ENCODE assay signal across 19 mouse cellular contexts in genomic region chr15:103317731-103318130, GRCm38 (mm10). TPM values are rescaled to one million over a fixed set of nuclear protein-coding genes. Genes with fewer than 3 reads are reported as not detected.
DNase-seq lines count a peak whose midpoint lies in the region; ATAC-seq lines count a peak whose summit lies in the region.
"Had no signal": no experiment of that assay in that cellular context is flagged by ENCODE, and none has a peak within 500 bp of the region (broad histone marks: within the 10 kb centered on the region; RNA-seq: fewer than 3 reads in every experiment).

No protein-coding gene starts in this region.

- peaks cover 7% of the 10 kb centered on the region; the same call in 1 of the 2 replicates for H3K27me3 ChIP-seq in forebrain, embryonic 12.5 days
- no peaks in the 10 kb centered on the region for H3K27me3 ChIP-seq in forebrain, embryonic 13.5 days
- H3K27me3 ChIP-seq in heart, embryonic 16.5 days (ENCODE audit: control insufficient read depth, insufficient read depth, low read length) = no peaks in the 10 kb centered on the region
- H3K27me3 ChIP-seq in midbrain, embryonic 13.5 days = no peaks in the 10 kb centered on the region
- H3K27me3 ChIP-seq in midbrain, embryonic 14.5 days (ENCODE audit: control insufficient read depth, insufficient read depth, low read length) = no peaks in the 10 kb centered on the region
- no peaks in the 10 kb centered on the region for H3K27me3 ChIP-seq in stomach, embryonic 16.5 days (ENCODE audit: control insufficient read depth, insufficient read depth, low read length)

- H3K9me3 ChIP-seq in forebrain, embryonic 12.5 days = no peaks in the 10 kb centered on the region
- no peaks in the 10 kb centered on the region for H3K9me3 ChIP-seq in forebrain, embryonic 13.5 days (replicated peaks)
- H3K9me3 ChIP-seq in heart, embryonic 16.5 days (replicated peaks; ENCODE audit: control insufficient read depth, low read length) = no peaks in the 10 kb centered on the region
- no peaks in the 10 kb centered on the region for H3K9me3 ChIP-seq in midbrain, embryonic 13.5 days
- no peaks in the 10 kb centered on the region for H3K9me3 ChIP-seq in midbrain, embryonic 14.5 days (ENCODE audit: control insufficient read depth, low read length)
- H3K9me3 ChIP-seq in stomach, embryonic 16.5 days (replicated peaks; ENCODE audit: control insufficient read depth, low read length) = no peaks in the 10 kb centered on the region
- H3K9me3 ChIP-seq: forebrain, embryonic 10.5 days; midbrain, embryonic 12.5 days had no signal

- H3K4me3 ChIP-seq in forebrain, embryonic 12.5 days (replicated peaks) = no peak overlapping the region
- no peak overlapping the region for H3K4me3 ChIP-seq in forebrain, embryonic 13.5 days
- H3K4me3 ChIP-seq in heart, embryonic 16.5 days (ENCODE audit: low read length) = no peak overlapping the region
- no peak overlapping the region for H3K4me3 ChIP-seq in midbrain, embryonic 13.5 days (replicated peaks)
- H3K4me3 ChIP-seq in midbrain, embryonic 14.5 days (replicated peaks; ENCODE audit: low read depth, low read length) = no peak overlapping the region
- no peak overlapping the region for H3K4me3 ChIP-seq in stomach, embryonic 16.5 days (replicated peaks; ENCODE audit: low read length)
- H3K4me3 ChIP-seq: forebrain, embryonic 10.5 days; midbrain, embryonic 12.5 days had no signal

- DNase-seq in heart, adult 8-10 months (ENCODE audit: low spot score) = no peak
- no peak for DNase-seq in midbrain, embryonic 14.5 days
- no peak for DNase-seq in spleen, postnatal 4 days (ENCODE audit: low spot score in 2 of 2)
- DNase-seq: adrenal gland, postnatal 14 days; gastrocnemius, postnatal 36 days; lung, adult 2 months; lung, postnatal 4 days had no signal

- no peak overlapping the region for H3K4me2 ChIP-seq in forebrain, embryonic 12.5 days
- H3K4me2 ChIP-seq in forebrain, embryonic 13.5 days = no peak overlapping the region
- H3K4me2 ChIP-seq in heart, embryonic 16.5 days (ENCODE audit: low read depth, low read length) = no peak overlapping the region
- H3K4me2 ChIP-seq in midbrain, embryonic 13.5 days (replicated peaks) = no peak overlapping the region
- H3K4me2 ChIP-seq in midbrain, embryonic 14.5 days (ENCODE audit: low read length) = no peak overlapping the region
- no peak overlapping the region for H3K4me2 ChIP-seq in stomach, embryonic 16.5 days (ENCODE audit: low read depth, low read length)
- H3K4me2 ChIP-seq: liver, embryonic 11.5 days; midbrain, embryonic 12.5 days had no signal

- H3K36me3 ChIP-seq in forebrain, embryonic 12.5 days (replicated peaks) = peaks cover 40% of the 10 kb centered on the region
- peaks cover 49% of the 10 kb centered on the region for H3K36me3 ChIP-seq in forebrain, embryonic 13.5 days (ENCODE audit: poor library complexity, severe bottlenecking)
- H3K36me3 ChIP-seq in heart, embryonic 16.5 days (ENCODE audit: control insufficient read depth, insufficient read depth) = no peaks in the 10 kb centered on the region
- H3K36me3 ChIP-seq in midbrain, embryonic 13.5 days = peaks cover 47% of the 10 kb centered on the region
- peaks cover 44% of the 10 kb centered on the region for H3K36me3 ChIP-seq in midbrain, embryonic 14.5 days (ENCODE audit: control insufficient read depth, insufficient read depth, low read length)
- no peaks in the 10 kb centered on the region for H3K36me3 ChIP-seq in stomach, embryonic 16.5 days (ENCODE audit: control insufficient read depth, insufficient read depth, low read length)

- H3K27ac ChIP-seq in forebrain, embryonic 12.5 days = no peak overlapping the region
- H3K27ac ChIP-seq in forebrain, embryonic 13.5 days = no peak overlapping the region
- H3K27ac ChIP-seq in heart, embryonic 16.5 days (ENCODE audit: low read length) = peak overlapping the region; percentile 15; the same call in 1 of the 2 replicates
- H3K27ac ChIP-seq in midbrain, embryonic 13.5 days = no peak overlapping the region
- H3K27ac ChIP-seq in midbrain, embryonic 14.5 days (replicated peaks; ENCODE audit: low read depth, low read length) = no peak overlapping the region
- H3K27ac ChIP-seq in stomach, embryonic 16.5 days (ENCODE audit: low read length) = peak overlapping the region; percentile 33; the same call in 1 of the 2 replicates
- H3K27ac ChIP-seq: midbrain, embryonic 12.5 days had no signal

- ATAC-seq in forebrain, embryonic 12.5 days (ENCODE audit: low FRiP score) = no peak
- no peak for ATAC-seq in forebrain, embryonic 13.5 days
- no peak for ATAC-seq in heart, embryonic 16.5 days (replicated peaks; ENCODE audit: extremely low read depth, insufficient read depth, low FRiP score)
- ATAC-seq in midbrain, embryonic 13.5 days = no peak
- ATAC-seq in midbrain, embryonic 14.5 days (ENCODE audit: low FRiP score, low TSS enrichment) = no peak
- ATAC-seq in stomach, embryonic 16.5 days (ENCODE audit: insufficient read depth, low FRiP score) = no peak

- WGBS in forebrain, embryonic 12.5 days = 87% methylated on average over 8 of the region's 8 CpGs
- WGBS in forebrain, embryonic 13.5 days = 92% methylated on average over 8 of the region's 8 CpGs
- WGBS in heart, embryonic 16.5 days = 88% methylated on average over 8 of the region's 8 CpGs
- WGBS in midbrain, embryonic 13.5 days = 87% methylated on average over 8 of the region's 8 CpGs
- 91% methylated on average over 8 of the region's 8 CpGs for WGBS in midbrain, embryonic 14.5 days
- 92% methylated on average over 8 of the region's 8 CpGs for WGBS in stomach, embryonic 16.5 days

- H3K9ac ChIP-seq in forebrain, embryonic 12.5 days = 0 out of 2 replicates have a peak overlapping the region, but pooled peaks have one; percentile 1
- no peak overlapping the region for H3K9ac ChIP-seq in forebrain, embryonic 13.5 days
- no peak overlapping the region for H3K9ac ChIP-seq in heart, embryonic 16.5 days (ENCODE audit: low read length)
- H3K9ac ChIP-seq in midbrain, embryonic 13.5 days (replicated peaks) = 0 out of 2 replicates have a peak overlapping the region, but pooled peaks have one; percentile 25
- no peak overlapping the region for H3K9ac ChIP-seq in midbrain, embryonic 14.5 days (replicated peaks; ENCODE audit: low read length)
- H3K9ac ChIP-seq in stomach, embryonic 16.5 days (ENCODE audit: low read length) = peak overlapping the region; percentile 20; the same call in 1 of the 2 replicates
- H3K9ac ChIP-seq: midbrain, embryonic 12.5 days had no signal

- H3K4me1 ChIP-seq in forebrain, embryonic 12.5 days = peaks cover 52% of the 10 kb centered on the region
- peaks cover 45% of the 10 kb centered on the region for H3K4me1 ChIP-seq in forebrain, embryonic 13.5 days
- H3K4me1 ChIP-seq in heart, embryonic 16.5 days (ENCODE audit: control insufficient read depth, insufficient read depth, low read length) = peaks cover 36% of the 10 kb centered on the region
- H3K4me1 ChIP-seq in midbrain, embryonic 13.5 days (replicated peaks) = peaks cover 59% of the 10 kb centered on the region
- peaks cover 18% of the 10 kb centered on the region for H3K4me1 ChIP-seq in midbrain, embryonic 14.5 days (ENCODE audit: control insufficient read depth, insufficient read depth, low read length)
- peaks cover 44% of the 10 kb centered on the region for H3K4me1 ChIP-seq in stomach, embryonic 16.5 days (ENCODE audit: control insufficient read depth, insufficient read depth, low read length)

RNA-seq across cellular contexts. Expression of gene Gpr84, which starts 7.3 kb away (rescaled TPM):
- polyA plus RNA-seq in forebrain, embryonic 12.5 days (2016; fragmentation: Nextera tagmentation; extraction: Ambion mirVana) = 0.10 and 0.37 TPM in 2 replicates
- 0.30 and 0.41 TPM in 2 replicates for polyA plus RNA-seq in forebrain, embryonic 13.5 days (2015; fragmentation: Nextera tagmentation; extraction: Ambion mirVana)
- 0.19 TPM in 1 of 2 replicates, not detected in the other for polyA plus RNA-seq in heart, embryonic 16.5 days (2015; fragmentation: Nextera tagmentation; extraction: Ambion mirVana)
- total RNA-seq in heart, adult 8-10 months (2022) = not detected
- 0.18 and 0.94 TPM in 2 replicates for polyA plus RNA-seq in midbrain, embryonic 13.5 days (2015; fragmentation: Nextera tagmentation; extraction: Ambion mirVana)
- polyA plus RNA-seq in midbrain, embryonic 14.5 days (2014; fragmentation: Nextera tagmentation; extraction: Ambion mirVana) = 0.16 and 0.26 TPM in 2 replicates
- 0.15 and 0.59 TPM in 2 replicates for polyA plus RNA-seq in stomach, embryonic 16.5 days (2015; fragmentation: Nextera tagmentation; extraction: Ambion mirVana)
- total RNA-seq: adrenal gland, postnatal 14 days; gastrocnemius, postnatal 36 days had no signal
- polyA plus RNA-seq: thymus, postnatal 0 days had no signal

RNA-seq across cellular contexts. Expression of gene Zfp385a, which starts 22.2 kb away (rescaled TPM):
- polyA plus RNA-seq in forebrain, embryonic 12.5 days (2016; fragmentation: Nextera tagmentation; extraction: Ambion mirVana) = 16.1 and 16.8 TPM in 2 replicates
- 11.3 and 12.0 TPM in 2 replicates for polyA plus RNA-seq in forebrain, embryonic 13.5 days (2015; fragmentation: Nextera tagmentation; extraction: Ambion mirVana)
- 6.5 and 7.5 TPM in 2 replicates for polyA plus RNA-seq in heart, embryonic 16.5 days (2015; fragmentation: Nextera tagmentation; extraction: Ambion mirVana)
- 1 to 10 TPM; 6.7 to 9.5 (median 8.8) TPM for total RNA-seq in heart, adult 8-10 months (2022)
- polyA plus RNA-seq in midbrain, embryonic 13.5 days (2015; fragmentation: Nextera tagmentation; extraction: Ambion mirVana) = 15.1 and 17.9 TPM in 2 replicates
- polyA plus RNA-seq in midbrain, embryonic 14.5 days (2014; fragmentation: Nextera tagmentation; extraction: Ambion mirVana) = 18.3 and 20.9 TPM in 2 replicates
- 6.9 and 7.0 TPM in 2 replicates for polyA plus RNA-seq in stomach, embryonic 16.5 days (2015; fragmentation: Nextera tagmentation; extraction: Ambion mirVana)

RNA-seq across cellular contexts. Expression of gene Copz1, which starts 45.2 kb away (rescaled TPM):
- 226 and 228 TPM in 2 replicates for polyA plus RNA-seq in forebrain, embryonic 12.5 days (2016; fragmentation: Nextera tagmentation; extraction: Ambion mirVana)
- 219 and 232 TPM in 2 replicates for polyA plus RNA-seq in forebrain, embryonic 13.5 days (2015; fragmentation: Nextera tagmentation; extraction: Ambion mirVana)
- polyA plus RNA-seq in heart, embryonic 16.5 days (2015; fragmentation: Nextera tagmentation; extraction: Ambion mirVana) = 155 and 161 TPM in 2 replicates
- 10 to 100 TPM; 48.9 to 55.0 (median 49.4) TPM for total RNA-seq in heart, adult 8-10 months (2022)
- polyA plus RNA-seq in midbrain, embryonic 13.5 days (2015; fragmentation: Nextera tagmentation; extraction: Ambion mirVana) = 218 and 221 TPM in 2 replicates
- 197 and 231 TPM in 2 replicates for polyA plus RNA-seq in midbrain, embryonic 14.5 days (2014; fragmentation: Nextera tagmentation; extraction: Ambion mirVana)
- 265 and 272 TPM in 2 replicates for polyA plus RNA-seq in stomach, embryonic 16.5 days (2015; fragmentation: Nextera tagmentation; extraction: Ambion mirVana)

RNA-seq across cellular contexts. Expression of gene Itga5, which starts 48.8 kb away (rescaled TPM):
- polyA plus RNA-seq in forebrain, embryonic 12.5 days (2016; fragmentation: Nextera tagmentation; extraction: Ambion mirVana) = 16.8 and 17.3 TPM in 2 replicates
- 7.7 and 8.0 TPM in 2 replicates for polyA plus RNA-seq in forebrain, embryonic 13.5 days (2015; fragmentation: Nextera tagmentation; extraction: Ambion mirVana)
- polyA plus RNA-seq in heart, embryonic 16.5 days (2015; fragmentation: Nextera tagmentation; extraction: Ambion mirVana) = 64.0 and 72.7 TPM in 2 replicates
- total RNA-seq in heart, adult 8-10 months (2022) = 10 to 100 TPM; 27.8 to 40.2 (median 33.7) TPM
- polyA plus RNA-seq in midbrain, embryonic 13.5 days (2015; fragmentation: Nextera tagmentation; extraction: Ambion mirVana) = 6.8 and 7.8 TPM in 2 replicates
- 3.5 and 6.4 TPM in 2 replicates for polyA plus RNA-seq in midbrain, embryonic 14.5 days (2014; fragmentation: Nextera tagmentation; extraction: Ambion mirVana)
- 58.9 and 59.0 TPM in 2 replicates for polyA plus RNA-seq in stomach, embryonic 16.5 days (2015; fragmentation: Nextera tagmentation; extraction: Ambion mirVana)

RNA-seq across cellular contexts. Expression of gene Nfe2, which starts 59.5 kb away (rescaled TPM):
- polyA plus RNA-seq in forebrain, embryonic 12.5 days (2016; fragmentation: Nextera tagmentation; extraction: Ambion mirVana) = 2.1 and 3.4 TPM in 2 replicates
- 0.57 and 1.6 TPM in 2 replicates for polyA plus RNA-seq in forebrain, embryonic 13.5 days (2015; fragmentation: Nextera tagmentation; extraction: Ambion mirVana)
- polyA plus RNA-seq in heart, embryonic 16.5 days (2015; fragmentation: Nextera tagmentation; extraction: Ambion mirVana) = 3.3 and 3.9 TPM in 2 replicates
- total RNA-seq in heart, adult 8-10 months (2022) = 1 to 10 TPM in 2 of 4 experiments, under 1 TPM in 2; 0.31 to 2.6 (median 0.88) TPM
- 0.75 and 0.82 TPM in 2 replicates for polyA plus RNA-seq in midbrain, embryonic 13.5 days (2015; fragmentation: Nextera tagmentation; extraction: Ambion mirVana)
- polyA plus RNA-seq in midbrain, embryonic 14.5 days (2014; fragmentation: Nextera tagmentation; extraction: Ambion mirVana) = 0.49 and 0.62 TPM in 2 replicates
- polyA plus RNA-seq in stomach, embryonic 16.5 days (2015; fragmentation: Nextera tagmentation; extraction: Ambion mirVana) = 8.7 and 11.1 TPM in 2 replicates
- total RNA-seq: gastrocnemius, postnatal 36 days; layer of hippocampus, postnatal 25 days; left cerebral cortex, postnatal 25 days had no signal
- polyA plus RNA-seq: frontal cortex, adult 2 months had no signal

Comparison
In these comparisons a context has a peak if more than half of its experiments do, and no peak if none do; other contexts are left out.
1. H3K9ac ChIP-seq: peak in forebrain, embryonic 12.5 days (single experiment), midbrain, embryonic 13.5 days (single experiment) and stomach, embryonic 16.5 days (single experiment); none in forebrain, embryonic 13.5 days (single experiment), heart, embryonic 16.5 days (single experiment) and midbrain, embryonic 14.5 days (single experiment).
2. H3K27ac ChIP-seq: peak in heart, embryonic 16.5 days (single experiment) and stomach, embryonic 16.5 days (single experiment); none in forebrain, embryonic 12.5 days (single experiment), forebrain, embryonic 13.5 days (single experiment), midbrain, embryonic 13.5 days (single experiment) and midbrain, embryonic 14.5 days (single experiment).